Mouse (Mus musculus): ENCODE data around the gene Brd3.

Gene Brd3

GRCm38 (mm10) chr2:27413582-27413935, 93.9 kb downstream of the Brd3 start:
- in situ Hi-C loops (cut with MboI; ENCODE audit: unreplicated experiment in 2 of 2): no loop called here

GRCm38 (mm10) chr2:27412245-27412800, 95.1 kb downstream of the Brd3 start:
- in situ Hi-C loops (cut with MboI; ENCODE audit: unreplicated experiment in 2 of 2): no loop called here

GRCm38 (mm10) chr2:27411688-27412174, 95.7 kb downstream of the Brd3 start:
- in situ Hi-C loops (cut with MboI; ENCODE audit: unreplicated experiment in 2 of 2): no loop called here

- in situ Hi-C loops (cut with MboI; ENCODE audit: unreplicated experiment in 2 of 2): no loop called here
These were observed 96.8 kb downstream of the Brd3 start for GRCm38 (mm10) chr2:27410518-27411140.

- in situ Hi-C loops (cut with MboI; ENCODE audit: unreplicated experiment in 2 of 2): no loop called here
These were observed 99.3 kb downstream of the Brd3 start for GRCm38 (mm10) chr2:27408194-27408593.

- in situ Hi-C loops (cut with MboI; ENCODE audit: unreplicated experiment in 2 of 2): no loop called here
These were observed 100.5 kb downstream of the Brd3 start for GRCm38 (mm10) chr2:27406928-27407327.

GRCm38 (mm10) chr2:27405094-27405884, 102.2 kb downstream of the Brd3 start:
- in situ Hi-C loops (cut with MboI; ENCODE audit: unreplicated experiment in 2 of 2): no loop called here

GRCm38 (mm10) chr2:27404375-27405093, 102.9 kb downstream of the Brd3 start:
- in situ Hi-C loops (cut with MboI; ENCODE audit: unreplicated experiment in 2 of 2): no loop called here

GRCm38 (mm10) chr2:27401544-27401943, 105.9 kb downstream of the Brd3 start:
- in situ Hi-C loops (cut with MboI; ENCODE audit: unreplicated experiment in 2 of 2): no loop called here

- in situ Hi-C loops (cut with MboI; ENCODE audit: unreplicated experiment in 2 of 2): no loop called here
These were observed 107.4 kb downstream of the Brd3 start for GRCm38 (mm10) chr2:27400083-27400482.

- in situ Hi-C loops (cut with MboI; ENCODE audit: unreplicated experiment in 2 of 2): no loop called here
These were observed 110.6 kb downstream of the Brd3 start for GRCm38 (mm10) chr2:27396656-27397440.

Measured in v-Abl transformed pro-B cells (cell line).